Mouse (Mus musculus) erythroid progenitor cell, adult 5-6 weeks (primary cell): ENCODE measurements around the gene Mcub. TPM values are rescaled to one million over a fixed set of nuclear protein-coding genes. Genes with fewer than 3 reads are reported as not detected.

Experiments used
- ATAC-seq: replicated peaks from 2 replicates; pipeline ENCODE4 v1.8.0; 2016; ENCODE audit warnings: moderate number of reproducible peaks, mild to moderate bottlenecking, moderate TSS enrichment, inconsistent platforms; ENCODE audit not compliant: poor library complexity, low FRiP score, severe bottlenecking
- total RNA-seq, 2 experiments: library from RNA; stranded (forward) in 1 of 2; stranded (reverse) in 1 of 2; fragments of 150-400 nt in 1 of 2; fragments of 186-747, 209-891 nt in 1 of 2; gene quantifications; 2 replicates each; pipeline versions ENCODE4 v1.2.3 to v1.2.4; 2015 to 2017; ENCODE audit warnings: low replicate concordance in 2 of 2

Gene Mcub
- total RNA-seq, 2 experiments from 2014 or later, result 5.6 TPM; not detected in 1

GRCm38 (mm10) chr3:129903866-129904265 lies 66.1 kb downstream of the Mcub start:
- no peak for ATAC-seq

- ATAC-seq, result no peak
Observed at GRCm38 (mm10) chr3:129903369-129903768, 66.6 kb downstream of the Mcub start.

- ATAC-seq, result peak; percentile 97
Observed at GRCm38 (mm10) chr3:129901271-129901809, 68.7 kb downstream of the Mcub start, which contains the start of gene Casp6. TSS of gene Casp6 (plus strand) at chr3:129901425.

GRCm38 (mm10) chr3:129898886-129899285 lies 71.1 kb downstream of the Mcub start:
- no peak for ATAC-seq

GRCm38 (mm10) chr3:129896591-129896990 lies 73.4 kb downstream of the Mcub start:
- no peak for ATAC-seq

GRCm38 (mm10) chr3:129893143-129893542 lies 76.9 kb downstream of the Mcub start:
- no peak for ATAC-seq

GRCm38 (mm10) chr3:129892003-129892402 lies 78.0 kb downstream of the Mcub start:
- no peak for ATAC-seq

GRCm38 (mm10) chr3:129887779-129888517 lies 82.1 kb downstream of the Mcub start:
- ATAC-seq, result no peak

- ATAC-seq, result no peak
Observed at GRCm38 (mm10) chr3:129886430-129886829, 83.6 kb downstream of the Mcub start.

- peak; percentile 54 for ATAC-seq
Observed at GRCm38 (mm10) chr3:129885577-129885976, 84.4 kb downstream of the Mcub start.

GRCm38 (mm10) chr3:129880925-129881593 lies 88.9 kb downstream of the Mcub start:
- ATAC-seq, result peak; percentile 86

- ATAC-seq, result no peak
Observed at GRCm38 (mm10) chr3:129879913-129880312, 90.1 kb downstream of the Mcub start.

GRCm38 (mm10) chr3:129879131-129879757 lies 90.8 kb downstream of the Mcub start:
- no peak for ATAC-seq

GRCm38 (mm10) chr3:129878405-129879021 lies 91.5 kb downstream of the Mcub start, which contains the start of gene Pla2g12a:
TSS of gene Pla2g12a (plus strand) at chr3:129878606.
- ATAC-seq, result peak; percentile 66

GRCm38 (mm10) chr3:129877327-129877726 lies 92.7 kb downstream of the Mcub start:
- ATAC-seq, result no peak

Other genes with a start within 250 kb of the Mcub start
- gene Egf, start 214.9 kb downstream of the Mcub start, total RNA-seq (2015; ENCODE audit: low replicate concordance), result 0.42 TPM in 1 of 2 replicates, not detected in the other
- 2.4 and 4.0 TPM in 2 replicates for gene Egf, start 214.9 kb downstream of the Mcub start, total RNA-seq (2017; ENCODE audit: low replicate concordance)
- not detected in 2 replicates for gene Lrit3, start 166.2 kb downstream of the Mcub start, total RNA-seq (2015; ENCODE audit: low replicate concordance)
- not detected in 2 replicates for gene Lrit3, start 166.2 kb downstream of the Mcub start, total RNA-seq (2017; ENCODE audit: low replicate concordance)
- gene Rrh, start 147.6 kb downstream of the Mcub start, total RNA-seq (2015; ENCODE audit: low replicate concordance), result not detected in 2 replicates
- gene Rrh, start 147.6 kb downstream of the Mcub start, total RNA-seq (2017; ENCODE audit: low replicate concordance), result not detected in 2 replicates
- gene Gar1, start 138.8 kb downstream of the Mcub start, total RNA-seq (2015; ENCODE audit: low replicate concordance), result 6.3 and 7.6 TPM in 2 replicates
- gene Gar1, start 138.8 kb downstream of the Mcub start, total RNA-seq (2017; ENCODE audit: low replicate concordance), result not detected in 2 replicates
- gene Cfi, start 134.3 kb downstream of the Mcub start, total RNA-seq (2015; ENCODE audit: low replicate concordance), result not detected in 2 replicates
- gene Cfi, start 134.3 kb downstream of the Mcub start, total RNA-seq (2017; ENCODE audit: low replicate concordance), result not detected in 2 replicates
- 23.1 and 44.4 TPM in 2 replicates for gene Pla2g12a, start 91.6 kb downstream of the Mcub start, total RNA-seq (2015; ENCODE audit: low replicate concordance)
- gene Pla2g12a, start 91.6 kb downstream of the Mcub start, total RNA-seq (2017; ENCODE audit: low replicate concordance), result 27.0 and 29.7 TPM in 2 replicates
- 10.5 and 14.4 TPM in 2 replicates for gene Casp6, start 68.8 kb downstream of the Mcub start, total RNA-seq (2015; ENCODE audit: low replicate concordance)
- gene Casp6, start 68.8 kb downstream of the Mcub start, total RNA-seq (2017; ENCODE audit: low replicate concordance), result 3.7 and 5.3 TPM in 2 replicates
- gene Sec24b, start 91.3 kb upstream of the Mcub start, total RNA-seq (2015; ENCODE audit: low replicate concordance), result 7.6 and 18.0 TPM in 2 replicates
- gene Sec24b, start 91.3 kb upstream of the Mcub start, total RNA-seq (2017; ENCODE audit: low replicate concordance), result 8.3 and 39.4 TPM in 2 replicates
- gene Col25a1, start 161.3 kb upstream of the Mcub start, total RNA-seq (2015; ENCODE audit: low replicate concordance), result not detected in 2 replicates
- gene Col25a1, start 161.3 kb upstream of the Mcub start, total RNA-seq (2017; ENCODE audit: low replicate concordance), result not detected in 2 replicates